Mouse (Mus musculus): ENCODE measurements around the gene Rhobtb1. TPM values are rescaled to one million over a fixed set of nuclear protein-coding genes. Genes with fewer than 3 reads are reported as not detected.

Rhobtb1 gene
- polyA plus RNA-seq, 1 experiment: 8.0 TPM

DNA sequence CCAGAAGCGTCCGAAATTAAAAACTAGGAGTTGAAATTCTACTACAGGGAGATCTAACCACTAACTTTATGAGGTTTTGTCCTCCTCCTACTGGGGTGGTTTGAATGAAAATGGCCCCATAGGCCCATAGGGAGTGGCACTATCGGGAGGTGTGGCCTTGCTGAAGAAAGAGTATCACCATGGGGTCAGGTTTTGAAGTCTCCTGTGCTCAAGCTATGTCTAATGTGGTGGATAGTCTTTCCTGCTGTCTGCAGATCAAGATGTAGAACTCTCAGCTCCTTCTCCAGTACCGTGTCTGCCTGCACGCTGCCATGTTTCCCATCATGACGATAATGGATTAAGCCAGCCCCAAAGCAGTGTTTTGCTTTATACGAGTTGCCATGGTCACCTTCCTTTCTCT is 173.6 kb downstream of the Rhobtb1 start:
- 94% methylated on average over 7 of the region's 7 CpGs for WGBS

DNA sequence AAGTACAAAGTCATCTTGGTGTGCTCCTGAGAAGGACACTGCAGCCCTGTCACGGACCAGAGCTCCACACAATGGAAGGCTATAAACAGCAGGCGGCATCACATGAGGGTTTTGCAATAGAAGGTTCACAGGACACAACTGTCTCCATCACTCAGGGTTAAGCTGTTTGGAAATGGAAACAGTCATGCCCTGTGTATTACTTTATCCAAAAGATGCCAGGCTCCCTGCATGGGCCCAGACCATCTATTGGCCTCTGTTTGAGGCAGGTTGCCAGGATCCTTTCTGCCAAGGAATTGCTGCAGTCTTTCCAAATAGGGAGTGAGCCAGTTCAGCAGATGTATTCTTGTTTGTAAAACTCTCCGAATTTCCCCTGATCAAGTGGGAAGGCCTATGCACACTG is 175.2 kb downstream of the Rhobtb1 start:
- no peak for TF ChIP-seq POLR2A (IDR thresholded peaks at IDR 0.05; ENCODE audit: control insufficient read depth, extremely low read depth, insufficient read depth, low read length, poor library complexity)
- TF ChIP-seq CTCF (IDR thresholded peaks at IDR 0.05; ENCODE audit: borderline replicate concordance, control insufficient read depth, extremely low read depth, insufficient read depth, low read length, poor library complexity): no peak
- H3K4me1 ChIP-seq (replicated peaks; ENCODE audit: control insufficient read depth, insufficient read depth, low read length): no peaks in the 10 kb centered on the region
- WGBS: 96% methylated on average over 3 of the region's 3 CpGs
- no peak overlapping the region for H3K4me3 ChIP-seq (ENCODE audit: control insufficient read depth, insufficient read depth, low read length)
- H3K27ac ChIP-seq (ENCODE audit: control insufficient read depth, insufficient read depth, low read length): no peak overlapping the region
- no peaks in the 10 kb centered on the region for H3K36me3 ChIP-seq (ENCODE audit: control insufficient read depth, insufficient read depth, low read length)
- no peak for DNase-seq
- no peaks in the 10 kb centered on the region for H3K27me3 ChIP-seq (ENCODE audit: control insufficient read depth, insufficient read depth, low read length)

More for the DNA sequence above, 173.6 kb downstream of the Rhobtb1 start:
- Histone ChIP-seq H3K4me1 (replicated peaks; ENCODE audit: control insufficient read depth, insufficient read depth, low read length) (no peaks in the 10 kb centered on the region), H3K27me3 (ENCODE audit: control insufficient read depth, insufficient read depth, low read length) (no peaks in the 10 kb centered on the region), H3K36me3 (ENCODE audit: control insufficient read depth, insufficient read depth, low read length) (no peaks in the 10 kb centered on the region), H3K4me3 (ENCODE audit: control insufficient read depth, insufficient read depth, low read length) (no peak overlapping the region), H3K27ac (ENCODE audit: control insufficient read depth, insufficient read depth, low read length) (no peak overlapping the region)
- TF ChIP-seq POLR2A (IDR thresholded peaks at IDR 0.05; ENCODE audit: control insufficient read depth, extremely low read depth, insufficient read depth, low read length, poor library complexity) (no peak), CTCF (IDR thresholded peaks at IDR 0.05; ENCODE audit: borderline replicate concordance, control insufficient read depth, extremely low read depth, insufficient read depth, low read length, poor library complexity) (no peak)
- no peak for DNase-seq

DNA sequence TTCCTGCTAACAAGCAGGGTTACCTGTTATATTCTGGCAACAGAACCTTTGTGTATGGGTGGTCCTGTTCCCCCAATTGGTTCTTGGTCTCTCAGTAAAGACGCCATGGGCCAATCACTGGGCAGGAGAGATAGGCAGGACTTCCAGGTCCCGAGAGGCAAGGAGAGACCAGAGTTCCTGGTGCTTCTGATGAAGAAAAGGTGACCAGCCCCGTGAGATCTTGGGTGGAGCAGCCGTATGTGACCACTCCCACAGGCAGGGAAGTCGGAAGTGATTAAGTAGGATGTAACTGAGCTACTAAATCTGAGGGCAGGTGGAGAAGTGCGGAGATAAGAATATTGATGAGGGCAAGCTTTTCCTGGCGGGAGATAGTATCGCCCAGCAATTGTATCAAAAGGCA is 176.1 kb downstream of the Rhobtb1 start:
- no peak overlapping the region for H3K4me3 ChIP-seq (ENCODE audit: control insufficient read depth, insufficient read depth, low read length)
- no peaks in the 10 kb centered on the region for H3K4me1 ChIP-seq (replicated peaks; ENCODE audit: control insufficient read depth, insufficient read depth, low read length)
- H3K36me3 ChIP-seq (ENCODE audit: control insufficient read depth, insufficient read depth, low read length): no peaks in the 10 kb centered on the region
- H3K27me3 ChIP-seq (ENCODE audit: control insufficient read depth, insufficient read depth, low read length): no peaks in the 10 kb centered on the region
- DNase-seq: no peak
- TF ChIP-seq POLR2A (IDR thresholded peaks at IDR 0.05; ENCODE audit: control insufficient read depth, extremely low read depth, insufficient read depth, low read length, poor library complexity) (no peak), CTCF (IDR thresholded peaks at IDR 0.05; ENCODE audit: borderline replicate concordance, control insufficient read depth, extremely low read depth, insufficient read depth, low read length, poor library complexity) (no peak)
- 97% methylated on average over 8 of the region's 8 CpGs for WGBS
- no peak overlapping the region for H3K27ac ChIP-seq (ENCODE audit: control insufficient read depth, insufficient read depth, low read length)

DNA sequence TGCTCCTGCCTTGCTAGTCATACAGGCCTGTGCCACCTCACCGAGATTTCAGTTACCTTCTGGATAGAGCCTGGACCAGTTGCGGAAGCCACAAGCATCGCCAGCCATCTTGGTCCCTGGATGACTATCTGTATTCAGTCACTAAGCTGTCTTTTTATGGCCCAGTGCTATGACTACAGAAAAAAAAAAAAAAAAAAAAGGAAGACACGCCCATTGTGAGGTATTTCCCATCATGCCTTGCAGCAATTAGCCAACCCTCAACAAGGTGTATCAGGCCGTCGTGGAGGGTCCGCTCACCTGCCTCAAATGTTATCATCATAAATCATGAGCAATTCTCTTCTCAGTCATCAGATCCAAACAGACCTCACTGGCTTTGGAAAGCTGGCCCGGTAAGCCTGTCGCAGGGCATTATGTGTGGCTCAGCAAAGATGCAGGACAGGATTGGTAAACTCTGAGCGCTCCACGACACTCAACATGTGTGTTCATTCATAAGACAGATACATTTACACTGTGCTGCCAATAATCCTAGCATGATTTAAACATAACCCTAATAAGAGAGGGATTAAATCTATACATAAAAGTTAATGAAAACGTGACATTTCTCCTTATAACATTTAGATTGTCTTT is 176.9 kb downstream of the Rhobtb1 start:
- H3K4me1 ChIP-seq (replicated peaks; ENCODE audit: control insufficient read depth, insufficient read depth, low read length): no peaks in the 10 kb centered on the region
- no peak overlapping the region for H3K4me3 ChIP-seq (ENCODE audit: control insufficient read depth, insufficient read depth, low read length)
- H3K27me3 ChIP-seq (ENCODE audit: control insufficient read depth, insufficient read depth, low read length): no peaks in the 10 kb centered on the region
- no peaks in the 10 kb centered on the region; the same call in 1 of the 2 replicates for H3K36me3 ChIP-seq (ENCODE audit: control insufficient read depth, insufficient read depth, low read length)
- no peak for DNase-seq
- H3K27ac ChIP-seq (ENCODE audit: control insufficient read depth, insufficient read depth, low read length): no peak overlapping the region
- TF ChIP-seq CTCF (IDR thresholded peaks at IDR 0.05; ENCODE audit: borderline replicate concordance, control insufficient read depth, extremely low read depth, insufficient read depth, low read length, poor library complexity) (no peak), POLR2A (IDR thresholded peaks at IDR 0.05; ENCODE audit: control insufficient read depth, extremely low read depth, insufficient read depth, low read length, poor library complexity) (no peak)
- WGBS: 96% methylated on average over 12 of the region's 12 CpGs

DNA sequence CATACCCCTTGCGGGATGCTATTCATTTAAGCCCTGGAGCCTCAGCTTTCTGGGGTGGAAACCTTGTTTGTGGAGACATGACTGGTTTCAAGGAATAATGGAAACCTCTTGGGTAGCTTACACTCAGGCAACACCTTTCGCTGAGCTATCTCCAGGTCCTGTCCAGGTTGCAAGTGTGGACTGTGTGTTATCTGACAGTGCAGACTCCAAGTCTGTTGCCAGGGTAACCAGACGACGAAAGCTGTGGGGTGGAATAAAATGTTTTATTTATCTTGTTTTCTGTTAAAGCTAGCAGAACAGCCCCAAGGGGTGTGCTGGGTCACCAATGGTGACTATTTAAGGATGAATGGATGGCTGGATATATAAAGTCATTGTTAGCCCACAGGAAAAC is 177.4 kb downstream of the Rhobtb1 start:
- 81% methylated on average over 4 of the region's 4 CpGs for WGBS
- TF ChIP-seq CTCF (IDR thresholded peaks at IDR 0.05; ENCODE audit: borderline replicate concordance, control insufficient read depth, extremely low read depth, insufficient read depth, low read length, poor library complexity): no peak
- TF ChIP-seq POLR2A (IDR thresholded peaks at IDR 0.05; ENCODE audit: control insufficient read depth, extremely low read depth, insufficient read depth, low read length, poor library complexity): no peak
- no peak for DNase-seq

DNA sequence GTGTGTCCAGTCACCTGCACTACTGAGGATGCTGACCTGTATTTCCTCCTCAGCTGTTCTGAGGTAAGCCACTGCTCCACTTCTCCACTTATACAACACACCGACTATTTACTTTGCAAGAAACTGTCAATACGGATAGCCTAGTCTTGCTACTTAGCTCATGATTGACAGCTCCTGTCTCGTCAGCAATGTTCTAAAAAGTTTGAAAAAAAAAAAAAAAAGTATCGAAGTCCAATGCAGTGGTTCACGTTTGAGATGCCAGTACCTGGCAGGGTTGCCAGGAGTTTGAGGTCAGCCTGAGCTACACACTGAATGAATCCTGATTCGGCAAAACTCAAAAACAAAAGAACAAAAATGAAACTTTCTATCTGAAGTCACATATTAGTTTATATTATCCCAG is 180.0 kb downstream of the Rhobtb1 start:
- Histone ChIP-seq H3K27ac (ENCODE audit: control insufficient read depth, insufficient read depth, low read length) (no peak overlapping the region), H3K4me3 (ENCODE audit: control insufficient read depth, insufficient read depth, low read length) (no peak overlapping the region), H3K27me3 (ENCODE audit: control insufficient read depth, insufficient read depth, low read length) (no peaks in the 10 kb centered on the region), H3K4me1 (replicated peaks; ENCODE audit: control insufficient read depth, insufficient read depth, low read length) (no peaks in the 10 kb centered on the region), H3K36me3 (ENCODE audit: control insufficient read depth, insufficient read depth, low read length) (peaks cover 19% of the 10 kb centered on the region)
- 86% methylated on average over 6 of the region's 6 CpGs for WGBS
- no peak for DNase-seq
- TF ChIP-seq POLR2A (IDR thresholded peaks at IDR 0.05; ENCODE audit: control insufficient read depth, extremely low read depth, insufficient read depth, low read length, poor library complexity) (no peak), CTCF (IDR thresholded peaks at IDR 0.05; ENCODE audit: borderline replicate concordance, control insufficient read depth, extremely low read depth, insufficient read depth, low read length, poor library complexity) (no peak)

More for the DNA sequence above, 177.4 kb downstream of the Rhobtb1 start:
- Histone ChIP-seq H3K4me3 (ENCODE audit: control insufficient read depth, insufficient read depth, low read length) (no peak overlapping the region), H3K4me1 (replicated peaks; ENCODE audit: control insufficient read depth, insufficient read depth, low read length) (no peaks in the 10 kb centered on the region), H3K36me3 (ENCODE audit: control insufficient read depth, insufficient read depth, low read length) (no peaks in the 10 kb centered on the region; the same call in 1 of the 2 replicates), H3K27me3 (ENCODE audit: control insufficient read depth, insufficient read depth, low read length) (no peaks in the 10 kb centered on the region), H3K27ac (ENCODE audit: control insufficient read depth, insufficient read depth, low read length) (no peak overlapping the region)

DNA sequence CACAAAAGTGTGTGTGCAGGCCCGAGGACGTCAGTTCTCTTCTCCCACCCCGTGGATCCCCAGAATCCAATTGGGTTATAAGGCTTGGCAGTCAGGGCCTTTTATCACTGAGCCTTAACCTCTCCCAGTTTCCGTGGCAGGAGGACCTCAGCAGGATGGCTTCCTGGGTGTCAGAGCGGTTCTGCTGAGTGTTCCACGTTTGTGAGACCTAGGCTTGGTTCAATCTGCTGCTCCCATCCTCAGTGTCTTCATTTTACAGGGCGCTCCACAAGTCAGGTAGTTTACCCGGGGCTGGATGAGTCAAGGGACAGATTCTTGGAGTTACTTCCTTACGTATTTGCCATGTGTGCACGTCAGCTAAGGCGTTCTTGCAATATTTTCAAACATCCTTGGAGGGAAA is 182.0 kb downstream of the Rhobtb1 start:
- TF ChIP-seq CTCF (IDR thresholded peaks at IDR 0.05; ENCODE audit: borderline replicate concordance, control insufficient read depth, extremely low read depth, insufficient read depth, low read length, poor library complexity): no peak
- no peak for TF ChIP-seq POLR2A (IDR thresholded peaks at IDR 0.05; ENCODE audit: control insufficient read depth, extremely low read depth, insufficient read depth, low read length, poor library complexity)
- Histone ChIP-seq H3K4me1 (replicated peaks; ENCODE audit: control insufficient read depth, insufficient read depth, low read length) (no peaks in the 10 kb centered on the region), H3K27me3 (ENCODE audit: control insufficient read depth, insufficient read depth, low read length) (no peaks in the 10 kb centered on the region), H3K4me3 (ENCODE audit: control insufficient read depth, insufficient read depth, low read length) (no peak overlapping the region), H3K36me3 (ENCODE audit: control insufficient read depth, insufficient read depth, low read length) (peaks cover 38% of the 10 kb centered on the region), H3K27ac (ENCODE audit: control insufficient read depth, insufficient read depth, low read length) (no peak overlapping the region)
- 95% methylated on average over 11 of the region's 11 CpGs for WGBS
- DNase-seq: no peak

All from thymus, adult 2 months (tissue).